Mouse (Mus musculus): ENCODE data around the gene Lamtor1. TPM values are rescaled to one million over a fixed set of nuclear protein-coding genes. Genes with fewer than 3 reads are reported as not detected.

The Lamtor1 gene
- polyA plus RNA-seq, 2 experiments: 154 to 176 TPM

DNA sequence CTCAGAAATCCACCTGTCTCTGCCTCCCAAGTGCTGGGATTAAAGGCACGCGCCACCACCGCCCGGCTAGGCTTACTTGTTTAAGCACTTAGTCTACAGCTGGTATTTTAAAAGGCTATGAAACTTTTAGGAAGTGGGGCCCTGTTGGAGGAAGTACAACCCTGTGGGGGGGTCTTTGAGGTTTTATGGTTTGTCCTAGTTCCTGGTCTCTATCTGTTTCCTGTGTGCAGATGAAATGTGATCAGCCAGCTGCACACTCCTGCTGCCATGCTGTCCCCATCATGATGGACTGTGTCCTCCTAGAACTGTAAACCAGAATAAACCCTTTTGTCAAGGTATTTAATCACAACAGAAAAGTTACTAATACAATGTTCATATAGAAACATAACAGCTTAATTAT, 21.5 kb upstream of the Lamtor1 start:
- TF ChIP-seq POLR2A (IDR thresholded peaks at IDR 0.05; ENCODE audit: borderline replicate concordance, extremely low read depth, insufficient read depth, insufficient read length): no peak
- WGBS: 80% methylated on average over 4 of the region's 4 CpGs
- no peak for ATAC-seq (ENCODE audit: low FRiP score, low read depth)

DNA sequence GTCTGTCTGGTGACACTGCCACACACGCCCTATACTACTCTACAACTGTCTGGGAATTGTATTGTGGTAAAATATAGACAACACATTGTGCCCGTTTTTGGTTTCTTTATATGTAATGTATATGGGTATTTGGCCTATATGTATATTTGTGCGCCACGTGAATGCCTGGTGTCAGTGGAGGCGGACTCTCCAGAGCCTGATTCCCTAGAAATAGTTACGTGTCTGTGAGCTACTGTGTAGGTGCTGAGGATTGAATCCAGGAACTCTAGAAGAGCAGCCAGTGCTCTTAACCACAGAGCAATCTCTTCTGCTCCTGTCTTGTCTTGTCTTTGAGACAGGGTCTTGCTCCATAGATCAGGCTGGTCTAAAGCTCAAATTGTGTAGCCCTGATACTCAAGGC, 19.4 kb upstream of the Lamtor1 start:
- TF ChIP-seq POLR2A (IDR thresholded peaks at IDR 0.05; ENCODE audit: borderline replicate concordance, extremely low read depth, insufficient read depth, insufficient read length): no peak
- Histone ChIP-seq H3K9ac (ENCODE audit: low read depth, low read length, severe bottlenecking) (no peak overlapping the region), H3K4me3 (replicated peaks; ENCODE audit: low read length) (no peak overlapping the region), H3K27me3 (ENCODE audit: control insufficient read depth, insufficient read depth, low read length) (no peaks in the 10 kb centered on the region), H3K4me2 (replicated peaks; ENCODE audit: low read depth, low read length, severe bottlenecking) (no peak overlapping the region), H3K27ac (replicated peaks; ENCODE audit: low read depth, low read length) (no peak overlapping the region), H3K9me3 (ENCODE audit: control insufficient read depth, low read length) (no peaks in the 10 kb centered on the region), H3K36me3 (ENCODE audit: control insufficient read depth, insufficient read depth, low read length) (no peaks in the 10 kb centered on the region), H3K4me1 (ENCODE audit: control insufficient read depth, insufficient read depth, low read length) (no peaks in the 10 kb centered on the region)
- ATAC-seq (ENCODE audit: low FRiP score, low read depth) (no peak), DNase-seq (ENCODE audit: low spot score) (no peak)
- 82% methylated on average over 6 of the region's 6 CpGs for WGBS

More for the DNA sequence above, 21.5 kb upstream of the Lamtor1 start:
- H3K36me3 ChIP-seq (ENCODE audit: control insufficient read depth, insufficient read depth, low read length): no peaks in the 10 kb centered on the region
- H3K9ac ChIP-seq (ENCODE audit: low read depth, low read length, severe bottlenecking): no peak overlapping the region
- H3K4me1 ChIP-seq (ENCODE audit: control insufficient read depth, insufficient read depth, low read length): no peaks in the 10 kb centered on the region
- H3K27me3 ChIP-seq (ENCODE audit: control insufficient read depth, insufficient read depth, low read length): no peaks in the 10 kb centered on the region
- no peaks in the 10 kb centered on the region for H3K9me3 ChIP-seq (ENCODE audit: control insufficient read depth, low read length)
- DNase-seq (ENCODE audit: low spot score): no peak
- H3K27ac ChIP-seq (replicated peaks; ENCODE audit: low read depth, low read length): no peak overlapping the region
- H3K4me2 ChIP-seq (replicated peaks; ENCODE audit: low read depth, low read length, severe bottlenecking): no peak overlapping the region
- no peak overlapping the region for H3K4me3 ChIP-seq (replicated peaks; ENCODE audit: low read length)

DNA sequence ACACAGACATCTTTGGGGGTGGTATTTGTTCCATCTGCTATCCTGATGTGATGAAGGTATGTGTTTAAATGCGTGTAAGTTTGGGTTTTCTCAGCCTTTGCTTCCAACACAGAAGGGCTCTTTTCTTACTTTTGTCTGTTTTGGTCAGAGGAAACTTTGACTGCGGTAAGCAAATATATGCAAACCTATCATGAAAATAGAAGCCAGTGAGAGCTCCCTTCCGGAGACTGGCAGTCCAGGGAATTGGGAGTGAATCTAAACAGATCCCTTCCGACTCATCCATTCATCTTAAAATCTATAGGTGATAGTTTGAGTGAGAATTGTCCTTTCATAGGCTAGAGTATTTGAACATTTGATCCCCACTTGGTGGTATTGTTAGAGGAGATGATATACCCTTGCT, 17.2 kb upstream of the Lamtor1 start:
- H3K4me3 ChIP-seq (replicated peaks; ENCODE audit: low read length): no peak overlapping the region
- no peak overlapping the region for H3K9ac ChIP-seq (ENCODE audit: low read depth, low read length, severe bottlenecking)
- no peaks in the 10 kb centered on the region for H3K9me3 ChIP-seq (ENCODE audit: control insufficient read depth, low read length)
- H3K4me1 ChIP-seq (ENCODE audit: control insufficient read depth, insufficient read depth, low read length): no peaks in the 10 kb centered on the region
- no peak for TF ChIP-seq POLR2A (IDR thresholded peaks at IDR 0.05; ENCODE audit: borderline replicate concordance, extremely low read depth, insufficient read depth, insufficient read length)
- no peaks in the 10 kb centered on the region for H3K36me3 ChIP-seq (ENCODE audit: control insufficient read depth, insufficient read depth, low read length)
- DNase-seq (ENCODE audit: low spot score) (no peak), ATAC-seq (ENCODE audit: low FRiP score, low read depth) (no peak)
- H3K4me2 ChIP-seq (replicated peaks; ENCODE audit: low read depth, low read length, severe bottlenecking): no peak overlapping the region
- WGBS: 84% methylated on average over 4 of the region's 4 CpGs
- H3K27ac ChIP-seq (replicated peaks; ENCODE audit: low read depth, low read length): no peak overlapping the region
- H3K27me3 ChIP-seq (ENCODE audit: control insufficient read depth, insufficient read depth, low read length): no peaks in the 10 kb centered on the region

DNA sequence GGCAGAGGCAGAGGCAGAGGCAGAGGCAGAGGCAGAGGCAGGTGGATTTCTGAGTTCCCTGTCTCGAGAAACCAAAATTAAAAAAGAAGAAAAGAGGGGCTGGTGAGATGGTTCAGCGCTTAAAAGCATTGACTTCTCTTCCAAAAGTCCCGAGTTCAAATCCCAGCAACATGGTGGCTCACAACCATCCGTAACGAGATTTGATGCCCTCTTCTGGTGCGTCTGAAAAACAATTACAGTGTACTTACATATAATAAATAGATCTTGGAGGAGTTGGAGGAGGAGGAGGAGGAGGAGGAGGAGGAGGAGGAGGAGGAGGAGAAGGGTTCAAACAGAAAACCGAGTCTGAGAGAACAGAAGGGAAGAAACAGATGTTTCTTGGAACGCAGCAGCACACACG, 10.0 kb upstream of the Lamtor1 start:
- no peaks in the 10 kb centered on the region for H3K9me3 ChIP-seq (ENCODE audit: control insufficient read depth, low read length)
- H3K4me2 ChIP-seq (replicated peaks; ENCODE audit: low read depth, low read length, severe bottlenecking): peak overlapping the region; percentile 35
- H3K9ac ChIP-seq (ENCODE audit: low read depth, low read length, severe bottlenecking): peak overlapping the region; percentile 46
- H3K36me3 ChIP-seq (ENCODE audit: control insufficient read depth, insufficient read depth, low read length): peaks cover 9% of the 10 kb centered on the region; the same call in 1 of the 2 replicates
- DNase-seq (ENCODE audit: low spot score) (no peak), ATAC-seq (ENCODE audit: low FRiP score, low read depth) (no peak)
- no peaks in the 10 kb centered on the region for H3K27me3 ChIP-seq (ENCODE audit: control insufficient read depth, insufficient read depth, low read length)
- H3K27ac ChIP-seq (replicated peaks; ENCODE audit: low read depth, low read length): peak overlapping the region; percentile 87; the same call in 1 of the 2 replicates
- H3K4me1 ChIP-seq (ENCODE audit: control insufficient read depth, insufficient read depth, low read length): peaks cover 3% of the 10 kb centered on the region; the same call in 1 of the 2 replicates
- 0 out of 2 replicates have a peak, but pooled peaks have one; percentile 42 for TF ChIP-seq POLR2A (IDR thresholded peaks at IDR 0.05; ENCODE audit: borderline replicate concordance, extremely low read depth, insufficient read depth, insufficient read length)
- WGBS: 37% methylated on average over 9 of the region's 9 CpGs
- H3K4me3 ChIP-seq (replicated peaks; ENCODE audit: low read length): peak overlapping the region; percentile 59

DNA sequence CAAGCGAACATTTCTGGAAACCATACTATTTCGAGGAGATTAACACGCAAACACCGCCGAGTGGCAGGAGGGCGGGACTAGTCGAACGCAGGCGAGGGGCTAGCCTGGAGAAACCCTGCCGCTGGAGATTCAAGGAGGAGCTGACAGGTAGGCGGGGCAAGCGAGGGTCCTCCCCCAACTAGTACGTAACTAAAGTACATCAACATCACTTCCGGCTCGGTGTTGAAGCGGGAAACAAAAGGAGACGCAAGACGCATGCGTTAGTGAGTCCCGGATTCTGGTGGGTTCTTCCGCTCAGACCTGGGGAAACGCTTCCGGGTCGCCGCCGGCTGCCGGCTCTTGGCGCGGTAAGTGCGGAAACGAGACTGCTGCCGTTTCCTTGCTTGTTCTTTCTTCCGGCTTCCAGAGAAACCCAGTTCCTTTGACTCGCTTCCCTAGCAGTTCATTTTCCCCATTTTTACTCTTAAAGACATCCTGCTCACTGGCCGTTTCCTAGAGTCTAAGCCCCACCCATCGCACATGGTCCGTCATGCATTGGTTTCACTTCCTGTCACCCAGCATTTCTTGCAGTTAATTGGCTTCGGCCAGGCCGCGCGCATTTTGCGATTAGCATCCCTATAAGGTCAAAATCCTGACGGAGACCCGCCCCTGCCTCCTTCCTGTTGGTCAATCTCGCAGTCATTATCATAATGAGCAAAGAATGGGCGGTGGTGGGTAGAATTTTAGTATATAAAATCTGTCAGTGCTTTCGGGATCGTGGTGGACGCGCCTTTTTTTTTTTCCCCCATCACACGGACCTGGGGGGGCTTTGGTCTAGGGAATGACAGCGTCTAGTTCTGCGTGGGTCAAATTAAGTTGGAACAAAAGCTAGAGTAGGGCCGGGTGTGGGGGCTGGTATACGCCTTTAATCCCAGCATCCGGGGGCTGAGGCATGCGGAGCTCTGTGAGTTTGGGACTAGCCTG, 9.3 kb upstream of the Lamtor1 start:
- no peaks in the 10 kb centered on the region for H3K27me3 ChIP-seq (ENCODE audit: control insufficient read depth, insufficient read depth, low read length)
- under 1% methylated on average over 55 of the region's 57 CpGs for WGBS

More for the DNA sequence above, 9.3 kb upstream of the Lamtor1 start:
- peak; percentile 99 for ATAC-seq (ENCODE audit: low FRiP score, low read depth)
- Histone ChIP-seq H3K36me3 (ENCODE audit: control insufficient read depth, insufficient read depth, low read length) (peaks cover 9% of the 10 kb centered on the region; the same call in 1 of the 2 replicates), H3K4me2 (replicated peaks; ENCODE audit: low read depth, low read length, severe bottlenecking) (peak overlapping the region; percentile 55), H3K4me1 (ENCODE audit: control insufficient read depth, insufficient read depth, low read length) (peaks cover 3% of the 10 kb centered on the region; the same call in 1 of the 2 replicates), H3K9me3 (ENCODE audit: control insufficient read depth, low read length) (no peaks in the 10 kb centered on the region), H3K27ac (replicated peaks; ENCODE audit: low read depth, low read length) (peak overlapping the region; percentile 87), H3K4me3 (replicated peaks; ENCODE audit: low read length) (peak overlapping the region; percentile 59), H3K9ac (ENCODE audit: low read depth, low read length, severe bottlenecking) (peak overlapping the region; percentile 55)
- peak; percentile 48; the same call in 1 of the 2 replicates for TF ChIP-seq POLR2A (IDR thresholded peaks at IDR 0.05; ENCODE audit: borderline replicate concordance, extremely low read depth, insufficient read depth, insufficient read length)
- DNase-seq (ENCODE audit: low spot score): peak; percentile 99

Measured in limb, embryonic 14.5 days (tissue).